Mouse (Mus musculus): ENCODE results near the gene D10Wsu102e.
"Not testable (repeated sequence)": the region's sequence is repeated elsewhere in the genome, so short reads cannot be mapped to it uniquely, and the experiment has no call there.

GRCm38 (mm10) chr10:83400896-83401295, 40.9 kb downstream of the D10Wsu102e start:
- not testable (repeated sequence) for TF ChIP-seq TAL1, GATA1 (IDR thresholded peaks at IDR 0.05; ENCODE audit: low read length)
